Mouse (Mus musculus): Measurements from ENCODE around the gene Cdh23.

- TF ChIP-seq CTCF (IDR thresholded peaks at IDR 0.05) (no peak), EP300 (IDR thresholded peaks at IDR 0.05) (no peak)
These were observed 214.9 kb downstream of the Cdh23 start for GRCm38 (mm10) chr10:60481381-60481780.

All from lung, postnatal 0 days (tissue).